Mouse (Mus musculus) bone marrow macrophage, adult 2 months (primary cell): Measurements from ENCODE around the gene Dnajc13.

ENCODE experiments used
- CTCF ChIP-seq: IDR thresholded peaks from 2 replicates; pipeline ENCODE4 v1.5.1; 2012; ENCODE audit warnings: low read depth, mild to moderate bottlenecking, low read length, moderate library complexity
- POLR2A ChIP-seq: IDR thresholded peaks from 2 replicates; pipeline ENCODE4 v1.6.1; 2012; ENCODE audit warnings: mild to moderate bottlenecking, low read depth, low read length, borderline replicate concordance

GRCm38 (mm10) chr9:104297041-104297440 lies 34.3 kb upstream of the Dnajc13 start:
- TF ChIP-seq CTCF, result no peak
- TF ChIP-seq POLR2A, result no peak
